Mouse (Mus musculus) forebrain, embryonic 15.5 days (tissue): ENCODE measurements around the gene Ampd3. TPM values are rescaled to one million over a fixed set of nuclear protein-coding genes. Genes with fewer than 3 reads are reported as not detected.

Experiments used
- ATAC-seq: fragments of 200-750 bp; cut with Nextera tagmentation; replicated peaks from 2 replicates; pipeline ENCODE4 v1.8.0; 2017; ENCODE audit warnings: mild to moderate bottlenecking, moderate TSS enrichment, moderate library complexity
- H3K27ac ChIP-seq: fragments of 300-500 bp; sonication (generic); replicated peaks from 2 replicates; pipeline ENCODE4 v1.5.1; 2015; ENCODE audit warnings: mild to moderate bottlenecking, inconsistent platforms
- H3K27me3 ChIP-seq: fragments of 300-500 bp; sonication (generic); 2 replicates; pipeline ENCODE4 v1.6.1; 2015; ENCODE audit warnings: inconsistent platforms
- H3K36me3 ChIP-seq: fragments of 300-500 bp; sonication (generic); 2 replicates; pipeline ENCODE4 v1.6.1; 2015; ENCODE audit warnings: mild to moderate bottlenecking, inconsistent platforms
- H3K4me1 ChIP-seq: fragments of 300-500 bp; sonication (generic); 2 replicates; pipeline ENCODE4 v1.6.1; 2015; ENCODE audit warnings: inconsistent platforms
- H3K4me2 ChIP-seq: fragments of 300-500 bp; sonication (generic); replicated peaks from 2 replicates; pipeline ENCODE4 v1.6.1; 2015; ENCODE audit warnings: mild to moderate bottlenecking, inconsistent platforms
- H3K4me3 ChIP-seq: fragments of 300-500 bp; sonication (generic); 2 replicates; pipeline ENCODE4 v1.5.1; 2015; ENCODE audit warnings: mild to moderate bottlenecking, inconsistent platforms
- H3K9ac ChIP-seq: fragments of 300-500 bp; sonication (generic); replicated peaks from 2 replicates; pipeline ENCODE4 v1.6.1; 2015; ENCODE audit warnings: mild to moderate bottlenecking, inconsistent platforms
- H3K9me3 ChIP-seq: fragments of 300-500 bp; sonication (generic); 2 replicates; pipeline ENCODE4 v1.6.1; 2016; ENCODE audit warnings: inconsistent platforms
- WGBS: fragments of 180-500 bp; shearing (Covaris S2); methylation state at CpG from one replicate; pipeline ENCODE4 v1.1.7; 2015; ENCODE audit warnings: mixed read lengths; 5-methylcytosine and 5-hydroxymethylcytosine counted together
- polyA plus RNA-seq: library from polyadenylated mRNA; unstranded; fragments of >200 nt; fragmentation: Nextera tagmentation; extraction: Ambion mirVana; gene quantifications from 2 replicates; pipeline ENCODE4 v1.2.1, GENCODE M21; 2015

The Ampd3 gene
- polyA plus RNA-seq, 1 experiment from 2014 or later = 4.4 TPM

DNA sequence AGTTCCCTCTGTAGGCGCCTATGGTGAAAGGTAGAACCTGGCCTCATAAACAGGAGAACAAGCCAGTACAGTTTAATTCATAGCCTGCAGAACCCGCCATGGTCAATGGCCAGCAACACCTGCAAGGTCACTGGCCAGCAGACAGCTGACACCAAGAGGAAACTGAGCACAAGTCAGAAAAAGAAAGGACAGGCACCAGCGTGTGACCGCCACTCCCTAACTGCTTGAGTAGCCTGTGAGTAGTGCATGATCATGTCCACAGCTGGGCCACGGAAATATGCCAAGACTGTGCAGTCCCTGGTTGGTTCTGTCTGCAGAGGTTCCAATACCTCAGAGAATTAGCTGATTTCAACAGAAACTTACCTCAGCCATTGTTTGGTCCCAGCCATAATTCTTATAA, 26.0 kb upstream of the Ampd3 start:
- Histone ChIP-seq H3K4me3 (no peak overlapping the region), H3K4me1 (peaks cover 19% of the 10 kb centered on the region), H3K9ac (no peak overlapping the region), H3K9me3 (no peaks in the 10 kb centered on the region), H3K36me3 (no peaks in the 10 kb centered on the region), H3K27me3 (no peaks in the 10 kb centered on the region), H3K27ac (no peak overlapping the region), H3K4me2 (no peak overlapping the region)
- ATAC-seq = no peak
- 94% methylated on average over 5 of the region's 5 CpGs for WGBS

DNA sequence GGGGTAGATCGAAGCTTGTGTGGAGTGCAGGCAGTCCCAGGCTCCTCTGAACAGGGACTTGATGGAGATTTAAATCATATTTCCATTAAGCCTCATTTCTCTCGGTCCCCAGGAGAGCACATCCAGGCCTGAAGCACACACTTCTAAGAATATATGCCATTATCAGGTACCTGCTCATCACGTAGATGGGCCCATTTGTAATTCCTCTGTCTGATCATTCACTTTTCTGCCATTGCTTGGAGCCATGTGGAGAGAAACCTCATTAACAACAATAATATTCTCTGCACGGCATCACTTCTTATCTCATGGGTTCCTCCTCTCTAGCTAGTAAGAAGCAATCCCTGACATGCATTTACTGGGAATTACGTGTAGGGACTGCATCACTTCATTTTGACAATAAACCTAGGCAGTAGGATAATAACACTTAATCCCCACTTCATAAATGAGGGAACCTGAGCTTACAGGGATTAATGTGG, 21.9 kb upstream of the Ampd3 start:
- Histone ChIP-seq H3K4me2 (no peak overlapping the region), H3K9me3 (no peaks in the 10 kb centered on the region), H3K36me3 (no peaks in the 10 kb centered on the region), H3K9ac (no peak overlapping the region), H3K4me1 (peaks cover under 1% of the 10 kb centered on the region), H3K27me3 (no peaks in the 10 kb centered on the region), H3K27ac (no peak overlapping the region), H3K4me3 (no peak overlapping the region)
- 67% methylated on average over 5 of the region's 5 CpGs for WGBS
- ATAC-seq = no peak

DNA sequence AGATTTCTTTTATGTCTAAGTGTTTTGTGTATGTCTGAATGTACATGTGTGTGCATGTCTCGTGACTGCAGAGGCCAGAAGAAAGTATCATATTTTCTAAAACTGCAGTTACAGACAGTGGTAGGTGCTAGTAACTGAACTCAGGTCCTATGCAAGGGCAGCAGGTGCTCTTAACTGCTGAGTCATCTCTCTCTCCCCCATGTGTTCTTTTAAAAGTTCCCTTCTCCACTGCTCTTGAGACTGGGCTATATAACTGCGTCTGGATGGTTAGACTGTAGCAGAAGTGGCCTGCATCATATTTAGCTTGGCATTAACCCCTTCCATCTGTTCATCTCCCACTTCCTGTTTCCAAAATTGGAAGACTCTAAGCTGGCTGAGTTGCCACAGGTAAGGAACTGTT, 21.2 kb upstream of the Ampd3 start:
- no peaks in the 10 kb centered on the region for H3K27me3 ChIP-seq
- WGBS = 67% methylated on average over 2 of the region's 2 CpGs
- H3K9me3 ChIP-seq = no peaks in the 10 kb centered on the region
- H3K27ac ChIP-seq = no peak overlapping the region
- H3K4me3 ChIP-seq = no peak overlapping the region
- no peak for ATAC-seq
- H3K4me2 ChIP-seq = no peak overlapping the region
- no peaks in the 10 kb centered on the region for H3K36me3 ChIP-seq
- no peaks in the 10 kb centered on the region for H3K4me1 ChIP-seq
- no peak overlapping the region for H3K9ac ChIP-seq

DNA sequence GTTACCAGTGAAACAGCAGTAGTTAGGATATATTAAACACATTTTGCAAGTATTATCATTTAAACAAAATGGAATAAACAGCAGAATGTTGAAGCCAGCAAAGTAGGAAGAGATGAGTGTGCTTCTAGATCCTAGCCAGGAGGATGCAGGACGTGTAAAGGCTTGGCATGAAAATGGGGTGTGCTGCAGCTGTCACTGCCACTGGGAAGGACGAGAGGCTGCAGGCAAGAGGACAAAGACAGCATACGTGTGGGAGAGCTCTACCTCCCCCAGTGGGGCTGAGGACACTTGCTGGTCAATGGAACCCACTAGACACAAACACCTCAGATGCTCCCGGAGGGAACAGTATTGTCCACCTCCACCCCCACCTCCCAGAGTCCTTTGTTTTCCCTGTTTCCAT, 17.2 kb upstream of the Ampd3 start:
- Histone ChIP-seq H3K36me3 (no peaks in the 10 kb centered on the region), H3K27me3 (no peaks in the 10 kb centered on the region), H3K27ac (no peak overlapping the region), H3K9ac (no peak overlapping the region), H3K9me3 (no peaks in the 10 kb centered on the region), H3K4me3 (no peak overlapping the region), H3K4me2 (no peak overlapping the region), H3K4me1 (no peaks in the 10 kb centered on the region)
- no peak for ATAC-seq
- 39% methylated on average over 4 of the region's 4 CpGs for WGBS

DNA sequence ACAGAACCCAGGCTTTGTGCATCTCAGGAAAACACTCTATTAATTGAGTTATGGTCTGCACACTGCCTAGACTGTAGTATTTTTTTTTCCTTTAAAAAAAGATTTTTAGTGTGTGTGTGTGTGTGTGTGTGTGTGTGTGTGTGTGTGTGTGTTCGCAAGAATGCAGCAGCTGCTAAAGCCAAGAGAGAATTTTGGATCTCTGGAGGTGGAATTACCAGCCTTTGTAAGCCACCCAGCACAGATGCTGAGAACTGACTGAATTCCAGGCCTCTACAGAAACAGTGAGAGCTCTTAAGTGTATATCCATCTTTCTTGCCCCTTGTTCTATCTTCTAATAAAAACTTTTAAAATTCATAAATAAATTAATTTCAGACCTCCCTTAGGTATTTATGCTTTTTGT, 16.4 kb upstream of the Ampd3 start:
- H3K9me3 ChIP-seq = no peaks in the 10 kb centered on the region
- no peaks in the 10 kb centered on the region for H3K36me3 ChIP-seq
- H3K4me1 ChIP-seq = no peaks in the 10 kb centered on the region
- 90% methylated on average over 1 of the region's 1 CpGs for WGBS
- ATAC-seq = no peak
- H3K4me3 ChIP-seq = no peak overlapping the region
- no peak overlapping the region for H3K9ac ChIP-seq
- H3K27ac ChIP-seq = no peak overlapping the region
- no peaks in the 10 kb centered on the region for H3K27me3 ChIP-seq
- no peak overlapping the region for H3K4me2 ChIP-seq

DNA sequence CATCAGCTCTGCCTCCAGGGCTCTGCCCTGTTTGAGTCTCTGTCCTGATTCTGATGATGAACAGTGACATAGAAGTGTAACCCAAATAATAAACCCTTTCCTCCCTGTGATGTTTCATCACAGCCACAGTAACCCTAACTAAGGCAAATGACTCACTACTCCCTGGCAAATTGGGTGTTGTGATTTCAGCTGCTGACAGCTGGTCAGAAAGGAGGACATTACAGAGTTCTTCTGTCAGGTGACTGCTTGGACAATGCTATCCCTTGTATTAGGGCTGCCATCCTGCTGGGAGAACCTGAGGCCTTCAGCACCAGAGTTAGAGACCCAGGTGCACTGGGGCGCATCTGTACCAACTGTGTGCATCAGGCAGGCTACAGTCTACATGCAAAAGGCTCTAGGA, 14.7 kb upstream of the Ampd3 start:
- H3K36me3 ChIP-seq = no peaks in the 10 kb centered on the region
- no peaks in the 10 kb centered on the region for H3K9me3 ChIP-seq
- WGBS = 88% methylated on average over 1 of the region's 1 CpGs

DNA sequence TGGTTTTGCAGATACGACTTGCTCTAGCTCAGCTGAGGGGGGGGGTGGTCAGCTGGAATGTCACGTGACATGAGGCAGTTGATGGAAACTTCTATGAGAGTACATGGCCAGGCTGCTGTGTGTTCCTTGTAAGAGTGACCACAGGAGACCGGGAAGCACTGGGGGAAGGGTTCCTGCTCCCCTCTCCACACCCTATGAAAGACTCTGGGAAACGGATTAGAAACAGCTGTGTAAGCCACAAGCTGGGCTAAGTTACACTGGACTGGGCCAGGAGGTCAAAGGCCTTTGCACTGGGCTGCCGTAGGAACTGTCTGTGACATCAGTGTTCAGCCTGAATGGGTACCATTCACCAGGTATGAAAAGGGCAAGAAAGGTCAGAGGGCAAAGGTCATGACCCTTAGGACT, 14.1 kb upstream of the Ampd3 start:
- H3K4me1 ChIP-seq = no peaks in the 10 kb centered on the region
- H3K9me3 ChIP-seq = no peaks in the 10 kb centered on the region
- no peak overlapping the region for H3K27ac ChIP-seq
- no peak for ATAC-seq
- no peaks in the 10 kb centered on the region for H3K27me3 ChIP-seq
- no peak overlapping the region for H3K4me3 ChIP-seq
- 43% methylated on average over 5 of the region's 5 CpGs for WGBS
- H3K4me2 ChIP-seq = no peak overlapping the region
- no peak overlapping the region for H3K9ac ChIP-seq
- no peaks in the 10 kb centered on the region for H3K36me3 ChIP-seq

More for the DNA sequence above, 14.7 kb upstream of the Ampd3 start:
- Histone ChIP-seq H3K4me3 (no peak overlapping the region), H3K4me1 (no peaks in the 10 kb centered on the region), H3K4me2 (no peak overlapping the region), H3K27me3 (no peaks in the 10 kb centered on the region), H3K9ac (no peak overlapping the region), H3K27ac (no peak overlapping the region)
- ATAC-seq = no peak

DNA sequence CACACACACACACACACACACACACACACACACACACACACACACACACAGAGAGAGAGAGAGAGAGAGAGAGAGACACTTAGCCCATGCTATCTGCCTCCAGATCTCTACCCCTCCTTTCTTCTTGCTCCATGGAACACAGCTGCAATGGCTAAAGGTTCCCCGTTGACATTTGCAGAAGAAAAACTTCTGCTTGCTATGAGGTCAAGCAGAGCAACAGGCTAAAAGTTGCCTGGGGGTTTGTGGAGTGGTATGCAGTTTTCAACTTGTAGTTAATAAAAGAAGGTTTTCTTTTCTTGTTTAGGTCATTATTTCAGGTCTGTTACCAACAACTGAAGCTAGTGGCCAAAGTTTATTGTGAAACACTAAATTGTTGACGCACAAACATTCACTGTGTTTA, 11.6 kb upstream of the Ampd3 start:
- Histone ChIP-seq H3K27ac (no peak overlapping the region), H3K36me3 (no peaks in the 10 kb centered on the region), H3K4me1 (no peaks in the 10 kb centered on the region), H3K9ac (no peak overlapping the region), H3K4me2 (no peak overlapping the region), H3K27me3 (no peaks in the 10 kb centered on the region), H3K9me3 (no peaks in the 10 kb centered on the region), H3K4me3 (no peak overlapping the region)
- 63% methylated on average over 2 of the region's 2 CpGs for WGBS
- no peak for ATAC-seq

DNA sequence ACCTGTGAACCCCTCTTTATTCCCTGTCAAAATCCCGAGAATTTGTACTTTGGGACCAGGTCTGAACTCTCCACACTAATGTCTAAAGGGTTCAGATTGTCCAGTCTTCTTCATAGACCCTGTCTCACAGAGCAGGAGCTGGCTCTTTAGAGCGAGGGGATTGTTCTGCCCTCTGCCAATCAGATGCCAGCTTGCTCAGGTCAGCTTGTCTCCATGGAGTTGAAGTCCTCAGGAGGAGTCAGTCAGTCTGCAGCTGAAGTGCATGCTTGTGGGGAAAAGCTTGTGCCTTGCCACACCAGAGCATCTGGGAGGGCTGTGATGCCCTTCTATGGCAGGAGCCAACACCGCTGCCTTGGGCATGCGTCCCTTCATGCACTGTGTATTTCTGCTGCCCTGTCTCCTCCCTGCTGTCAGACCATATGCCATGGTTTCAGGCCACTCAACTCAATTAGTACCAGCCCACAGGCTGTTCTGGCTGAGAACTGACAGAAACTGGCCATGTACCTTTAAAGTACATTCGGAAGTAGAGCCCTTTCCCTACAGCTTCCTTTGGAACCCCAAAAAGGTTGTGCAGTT, 5.3 kb upstream of the Ampd3 start:
- no peak overlapping the region for H3K4me2 ChIP-seq
- peaks cover 2% of the 10 kb centered on the region for H3K27me3 ChIP-seq
- no peak overlapping the region for H3K4me3 ChIP-seq
- no peak overlapping the region for H3K27ac ChIP-seq
- ATAC-seq = no peak
- H3K9me3 ChIP-seq = no peaks in the 10 kb centered on the region
- 71% methylated on average over 5 of the region's 5 CpGs for WGBS
- H3K36me3 ChIP-seq = no peaks in the 10 kb centered on the region
- no peaks in the 10 kb centered on the region for H3K4me1 ChIP-seq
- H3K9ac ChIP-seq = no peak overlapping the region

DNA sequence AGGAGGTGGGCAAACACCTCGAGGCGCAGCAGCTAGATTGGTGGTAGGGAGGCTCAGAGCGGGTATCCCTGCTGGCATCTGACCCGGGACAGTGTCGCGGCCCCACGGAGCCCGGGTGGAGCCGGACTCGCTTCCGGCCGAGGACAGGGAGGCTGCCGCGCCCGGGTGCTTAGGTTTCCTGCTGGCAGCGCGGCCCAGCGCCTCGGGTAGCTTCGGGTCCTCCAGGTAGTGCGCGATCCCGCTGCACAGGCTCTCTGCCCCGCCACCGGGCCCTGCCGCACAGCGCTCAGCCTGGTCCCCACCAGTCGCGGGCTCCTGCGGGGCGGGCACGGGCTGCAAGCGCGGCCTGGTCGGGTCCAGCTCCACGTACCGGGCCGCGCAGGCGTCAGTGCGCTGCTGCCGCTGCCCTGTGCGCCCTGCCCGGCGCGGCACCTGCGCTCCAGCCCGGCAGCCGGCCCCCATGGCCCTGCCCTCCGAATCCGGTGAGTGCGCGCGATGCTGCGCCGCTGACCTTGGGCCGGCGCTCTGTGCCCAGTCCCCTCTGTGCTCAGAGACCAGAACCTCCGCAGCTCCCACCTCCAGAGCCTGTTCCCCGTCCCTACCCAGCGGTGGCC, 552 bp downstream of the Ampd3 start:
- Histone ChIP-seq H3K4me3 (peak overlapping the region; percentile 47), H3K9me3 (no peaks in the 10 kb centered on the region), H3K27me3 (peaks cover 14% of the 10 kb centered on the region), H3K36me3 (no peaks in the 10 kb centered on the region), H3K9ac (peak overlapping the region; percentile 48), H3K27ac (no peak overlapping the region), H3K4me2 (peak overlapping the region; percentile 79), H3K4me1 (peaks cover 18% of the 10 kb centered on the region)
- WGBS = under 1% methylated on average over 59 of the region's 61 CpGs
- peak; percentile 73 for ATAC-seq

DNA sequence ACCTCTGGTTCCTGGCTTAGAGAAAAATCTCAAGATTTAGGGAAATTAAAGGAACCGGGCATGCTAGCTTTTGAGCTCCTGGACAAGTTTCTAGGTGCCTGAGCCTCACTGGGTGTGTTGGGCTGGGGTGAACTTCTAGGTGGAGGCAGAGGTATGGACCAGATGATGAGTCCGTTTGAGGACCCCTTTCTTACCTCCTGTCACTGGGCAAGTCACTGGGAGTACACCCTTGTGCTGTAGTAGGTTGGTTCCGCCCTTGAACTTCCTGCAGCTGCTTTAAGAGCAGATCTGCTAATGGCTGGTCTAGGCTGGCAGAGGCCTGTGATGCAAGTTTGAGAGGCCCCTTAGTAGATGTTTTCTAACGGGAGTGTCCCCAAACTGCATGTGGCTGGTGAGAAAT, 1.1 kb downstream of the Ampd3 start:
- Histone ChIP-seq H3K9ac (peak overlapping the region; percentile 48), H3K27ac (no peak overlapping the region), H3K4me2 (peak overlapping the region; percentile 79), H3K9me3 (no peaks in the 10 kb centered on the region), H3K36me3 (no peaks in the 10 kb centered on the region), H3K4me1 (peaks cover 23% of the 10 kb centered on the region), H3K4me3 (peak overlapping the region; percentile 47), H3K27me3 (peaks cover 14% of the 10 kb centered on the region)
- 43% methylated on average over 4 of the region's 4 CpGs for WGBS
- no peak for ATAC-seq

DNA sequence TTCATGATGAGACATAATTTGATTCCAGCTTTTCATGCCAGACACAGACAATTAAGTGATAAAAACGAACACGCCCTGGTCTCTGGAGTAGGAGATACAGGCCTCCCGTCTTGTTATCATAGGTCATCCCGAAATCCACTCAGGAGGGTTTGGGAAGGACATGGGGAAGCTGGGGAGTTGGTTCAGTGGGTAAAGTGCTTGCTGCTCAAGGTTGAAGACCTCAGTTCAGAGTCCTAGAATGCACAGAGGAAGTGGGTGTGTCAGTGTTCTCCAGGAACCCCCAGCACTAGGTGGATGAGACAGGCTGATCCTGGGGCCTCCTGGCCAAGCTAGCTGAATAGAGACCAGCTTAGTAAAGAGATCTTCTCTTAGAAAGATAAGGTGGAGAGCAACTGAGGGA, 2.9 kb downstream of the Ampd3 start:
- H3K27ac ChIP-seq = no peak overlapping the region
- ATAC-seq = no peak
- no peaks in the 10 kb centered on the region for H3K9me3 ChIP-seq
- no peak overlapping the region for H3K4me3 ChIP-seq
- peaks cover 26% of the 10 kb centered on the region for H3K4me1 ChIP-seq
- no peaks in the 10 kb centered on the region for H3K36me3 ChIP-seq
- 94% methylated on average over 4 of the region's 4 CpGs for WGBS
- no peak overlapping the region for H3K4me2 ChIP-seq
- H3K27me3 ChIP-seq = peaks cover 14% of the 10 kb centered on the region
- no peak overlapping the region for H3K9ac ChIP-seq

DNA sequence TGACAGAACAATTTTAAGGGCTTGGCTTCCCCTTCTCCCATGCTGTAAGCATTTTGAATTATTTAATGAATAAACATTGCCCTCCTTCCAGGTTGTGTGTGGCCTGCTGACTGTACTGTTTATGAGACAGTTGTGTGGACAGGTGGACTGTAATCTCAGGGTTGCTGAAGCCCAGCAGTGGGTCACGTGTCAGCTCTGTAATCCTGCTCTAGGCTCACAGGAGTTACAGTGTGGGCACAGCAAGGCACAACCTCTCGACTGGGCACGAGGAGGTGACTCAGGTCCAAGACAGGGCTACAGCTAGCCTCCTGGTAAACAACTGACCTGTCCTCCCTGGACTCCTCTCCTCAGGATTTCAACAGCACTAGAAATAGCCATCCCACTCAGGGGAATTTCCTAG, 4.3 kb downstream of the Ampd3 start:
- peaks cover 14% of the 10 kb centered on the region for H3K27me3 ChIP-seq
- H3K4me1 ChIP-seq = peaks cover 26% of the 10 kb centered on the region
- H3K4me2 ChIP-seq = no peak overlapping the region
- no peak for ATAC-seq
- no peaks in the 10 kb centered on the region for H3K9me3 ChIP-seq
- 81% methylated on average over 3 of the region's 3 CpGs for WGBS
- H3K27ac ChIP-seq = no peak overlapping the region
- H3K36me3 ChIP-seq = no peaks in the 10 kb centered on the region
- H3K4me3 ChIP-seq = no peak overlapping the region
- H3K9ac ChIP-seq = no peak overlapping the region
